Mouse (Mus musculus): ENCODE data around the gene AI413582.

GRCm38 (mm10) chr17:27576056-27576455, 10.5 kb upstream of the AI413582 start:
- TF ChIP-seq CTCF (IDR thresholded peaks at IDR 0.05; ENCODE audit: low read depth), result no peak
- TF ChIP-seq EP300 (IDR thresholded peaks at IDR 0.05; ENCODE audit: low read depth), result no peak

Data from heart, postnatal 0 days (tissue).